Mouse (Mus musculus): Measurements from ENCODE around the gene Ikzf2. TPM values are rescaled to one million over a fixed set of nuclear protein-coding genes. Genes with fewer than 3 reads are reported as not detected.

Ikzf2 gene
- total RNA-seq, 1 experiment from 2014 or later = 4.9 TPM

Other genes with a start within 250 kb of the Ikzf2 start
- gene Spag16, start 139.7 kb upstream of the Ikzf2 start, total RNA-seq (2017) = not detected in 2 replicates